Mouse (Mus musculus): ENCODE data around the gene Shisa2.

- no peak for TF ChIP-seq CTCF (IDR thresholded peaks at IDR 0.05; ENCODE audit: control insufficient read depth, insufficient read depth, insufficient replicate concordance, low read depth, low read length)
- no peak for TF ChIP-seq POLR2A (IDR thresholded peaks at IDR 0.05; ENCODE audit: control insufficient read depth, low read depth, low read length)
Observed at GRCm38 (mm10) chr14:59616802-59617201, 8.3 kb upstream of the Shisa2 start.

Data from testis, adult 2 months (tissue).